Mouse (Mus musculus) adrenal gland, postnatal 36 days (tissue): ENCODE results near the gene Pax7. TPM values are rescaled to one million over a fixed set of nuclear protein-coding genes. Genes with fewer than 3 reads are reported as not detected.

Experiments
- DNase-seq, 2 experiments: peaks; one replicate each; pipeline ENCODE4 v3.0.0; 2021; ENCODE audit warnings: mixed read lengths in 1 of 2
- long read RNA-seq, 2 experiments: library from polyadenylated mRNA; stranded (forward); transcript quantifications; one replicate each; pipeline ENCODE4 v2.0.0; 2021; ENCODE audit warnings: borderline sequencing depth in 2 of 2
- total RNA-seq, 2 experiments: library from RNA; stranded (reverse); gene quantifications; 2 replicates each; pipeline ENCODE4 v1.2.3; 2021

The Pax7 gene
- total RNA-seq: not detected
- long read RNA-seq, experiment 1: 0 reads
- long read RNA-seq, experiment 2: 0 reads

GRCm38 (mm10) chr4:139833036-139833634 is at the start of gene Pax7:
Gene Pax7 (minus strand): TSS chr4:139833528.
- peak in 1 of 2 experiments; percentile 24 for DNase-seq

- no peak for DNase-seq
Observed at GRCm38 (mm10) chr4:139881796-139882195, 48.5 kb upstream of the Pax7 start.

GRCm38 (mm10) chr4:139879324-139879723 is 46.0 kb upstream of the Pax7 start:
- DNase-seq: no peak

- no peak for DNase-seq
Observed at GRCm38 (mm10) chr4:139878443-139878842, 45.1 kb upstream of the Pax7 start.

GRCm38 (mm10) chr4:139877269-139877668 is 43.9 kb upstream of the Pax7 start:
- DNase-seq: peak; percentile 84 to 86

- DNase-seq: peak; percentile 25 to 65
Observed at GRCm38 (mm10) chr4:139872595-139872994, 39.3 kb upstream of the Pax7 start.

- no peak for DNase-seq
Observed at GRCm38 (mm10) chr4:139871699-139872098, 38.4 kb upstream of the Pax7 start.

GRCm38 (mm10) chr4:139863218-139863617 is 29.9 kb upstream of the Pax7 start:
- DNase-seq: no peak

GRCm38 (mm10) chr4:139858635-139859176 is 25.4 kb upstream of the Pax7 start:
- DNase-seq: peak; percentile 89 to 90

- DNase-seq: no peak
Observed at GRCm38 (mm10) chr4:139852219-139853035, 19.1 kb upstream of the Pax7 start.

- no peak for DNase-seq
Observed at GRCm38 (mm10) chr4:139851387-139851786, 18.1 kb upstream of the Pax7 start.

GRCm38 (mm10) chr4:139850547-139851170 is 17.3 kb upstream of the Pax7 start:
- DNase-seq: no peak

GRCm38 (mm10) chr4:139843456-139843855 is 10.1 kb upstream of the Pax7 start:
- no peak for DNase-seq

GRCm38 (mm10) chr4:139842919-139843318 is 9.6 kb upstream of the Pax7 start:
- DNase-seq: no peak

GRCm38 (mm10) chr4:139840939-139841500 is 7.7 kb upstream of the Pax7 start:
- DNase-seq: no peak

- DNase-seq: no peak
Observed at GRCm38 (mm10) chr4:139840442-139840841, 7.1 kb upstream of the Pax7 start.

GRCm38 (mm10) chr4:139836681-139837080 is 3.4 kb upstream of the Pax7 start:
- no peak for DNase-seq

GRCm38 (mm10) chr4:139836196-139836595 is 2.9 kb upstream of the Pax7 start:
- no peak for DNase-seq

GRCm38 (mm10) chr4:139833817-139834401 is 581 bp upstream of the Pax7 start:
- DNase-seq: no peak

- no peak for DNase-seq
Observed at GRCm38 (mm10) chr4:139832281-139833035, 870 bp downstream of the Pax7 start.
